Mouse (Mus musculus): ENCODE results near the gene Pea15a. TPM values are rescaled to one million over a fixed set of nuclear protein-coding genes. Genes with fewer than 3 reads are reported as not detected.
A peak's percentile ranks its signal among the peaks of the same experiment; 100 is the strongest.

Pea15a gene
- total RNA-seq, 2 experiments from 2014 or later = 377 to 379 TPM

- intact Hi-C loops (cut with DNase I) = no loop called here
- DNase-seq (ENCODE audit: low spot score in 2 of 2) = no peak
These were observed 20.0 kb downstream of the Pea15a start for GRCm38 (mm10) chr1:172186401-172187289.

GRCm38 (mm10) chr1:172183915-172184314, 22.7 kb downstream of the Pea15a start:
- intact Hi-C loops (cut with DNase I) = no loop called here

GRCm38 (mm10) chr1:172183056-172183455, 23.5 kb downstream of the Pea15a start:
- no peak for DNase-seq (ENCODE audit: low spot score in 2 of 2)
- intact Hi-C loops (cut with DNase I) = no loop called here

More at GRCm38 (mm10) chr1:172183915-172184314, 22.7 kb downstream of the Pea15a start:
- no peak for DNase-seq (ENCODE audit: low spot score in 2 of 2)

GRCm38 (mm10) chr1:172181777-172182176, 24.8 kb downstream of the Pea15a start:
- DNase-seq (ENCODE audit: low spot score in 2 of 2) = no peak
- intact Hi-C loops (cut with DNase I) = no loop called here

GRCm38 (mm10) chr1:172180881-172181280, 25.7 kb downstream of the Pea15a start:
- intact Hi-C loops (cut with DNase I) = no loop called here
- DNase-seq (ENCODE audit: low spot score in 2 of 2) = no peak

GRCm38 (mm10) chr1:172179102-172179501, 27.5 kb downstream of the Pea15a start:
- DNase-seq (ENCODE audit: low spot score in 2 of 2) = no peak
- intact Hi-C loops (cut with DNase I) = no loop called here

GRCm38 (mm10) chr1:172177791-172178190, 28.8 kb downstream of the Pea15a start:
- intact Hi-C loops (cut with DNase I) = no loop called here
- no peak for DNase-seq (ENCODE audit: low spot score in 2 of 2)

GRCm38 (mm10) chr1:172173181-172173580, 33.4 kb downstream of the Pea15a start:
- intact Hi-C loops (cut with DNase I) = no loop called here
- no peak for DNase-seq (ENCODE audit: low spot score in 2 of 2)

GRCm38 (mm10) chr1:172172381-172172780, 34.2 kb downstream of the Pea15a start:
- intact Hi-C loops (cut with DNase I) = no loop called here
- DNase-seq (ENCODE audit: low spot score in 2 of 2) = no peak

- intact Hi-C loops (cut with DNase I) = no loop called here
- no peak for DNase-seq (ENCODE audit: low spot score in 2 of 2)
These were observed 36.8 kb downstream of the Pea15a start for GRCm38 (mm10) chr1:172169809-172170208.

GRCm38 (mm10) chr1:172167911-172168310, 38.7 kb downstream of the Pea15a start:
- DNase-seq (ENCODE audit: low spot score in 2 of 2) = no peak
- intact Hi-C loops (cut with DNase I) = no loop called here

- intact Hi-C loops (cut with DNase I) = no loop called here
- no peak for DNase-seq (ENCODE audit: low spot score in 2 of 2)
These were observed 43.6 kb downstream of the Pea15a start for GRCm38 (mm10) chr1:172162959-172163358.

GRCm38 (mm10) chr1:172162009-172162408, 44.6 kb downstream of the Pea15a start:
- intact Hi-C loops (cut with DNase I) = no loop called here
- DNase-seq (ENCODE audit: low spot score in 2 of 2) = peak; percentile 42 to 43

GRCm38 (mm10) chr1:172160508-172160907, 46.1 kb downstream of the Pea15a start:
- intact Hi-C loops (cut with DNase I) = no loop called here
- DNase-seq (ENCODE audit: low spot score in 2 of 2) = no peak

GRCm38 (mm10) chr1:172159970-172160369, 46.6 kb downstream of the Pea15a start:
- intact Hi-C loops (cut with DNase I) = no loop called here
- no peak for DNase-seq (ENCODE audit: low spot score in 2 of 2)

- intact Hi-C loops (cut with DNase I) = no loop called here
- no peak for DNase-seq (ENCODE audit: low spot score in 2 of 2)
These were observed 51.1 kb downstream of the Pea15a start for GRCm38 (mm10) chr1:172155518-172155917.

GRCm38 (mm10) chr1:172154536-172154935, 52.1 kb downstream of the Pea15a start:
- no peak for DNase-seq (ENCODE audit: low spot score in 2 of 2)
- intact Hi-C loops (cut with DNase I) = no loop called here

- intact Hi-C loops (cut with DNase I) = loop anchor here (5.0 kb wide), 2 partner anchors 68 to 163 kb away; partner anchors contain the start of gene Casq1
- DNase-seq (ENCODE audit: low spot score in 2 of 2) = no peak
These were observed 57.4 kb downstream of the Pea15a start for GRCm38 (mm10) chr1:172148955-172149815.

- intact Hi-C loops (cut with DNase I) = loop anchor here (5.0 kb wide), 2 partner anchors 69 to 164 kb away; partner anchors contain the start of gene Casq1
- peak; percentile 26 to 35 for DNase-seq (ENCODE audit: low spot score in 2 of 2)
These were observed 58.2 kb downstream of the Pea15a start for GRCm38 (mm10) chr1:172148279-172148954.

All from left cerebral cortex, postnatal 14 days (tissue).